Mouse (Mus musculus): Measurements from ENCODE around the gene Cabp1. TPM values are rescaled to one million over a fixed set of nuclear protein-coding genes. Genes with fewer than 3 reads are reported as not detected.

Cabp1 gene
- polyA plus RNA-seq, 1 experiment from 2014 or later, result 8.3 TPM

- Histone ChIP-seq H3K4me3 (replicated peaks; ENCODE audit: low read length) (no peak overlapping the region), H3K27me3 (replicated peaks; ENCODE audit: control insufficient read depth, insufficient read depth, low read length) (no peaks in the 10 kb centered on the region), H3K4me2 (ENCODE audit: low read length) (no peak overlapping the region), H3K9ac (replicated peaks; ENCODE audit: low read depth, low read length) (no peak overlapping the region), H3K9me3 (ENCODE audit: control insufficient read depth, low read length) (no peaks in the 10 kb centered on the region), H3K36me3 (ENCODE audit: control insufficient read depth, insufficient read depth) (no peaks in the 10 kb centered on the region), H3K27ac (ENCODE audit: low read length) (no peak overlapping the region), H3K4me1 (replicated peaks; ENCODE audit: control insufficient read depth, insufficient read depth, low read length) (peaks cover 13% of the 10 kb centered on the region)
- no peak for ATAC-seq
- WGBS, result 61% methylated on average over 4 of the region's 4 CpGs
Observed at GRCm38 (mm10) chr5:115212861-115213260, 18.7 kb upstream of the Cabp1 start.

GRCm38 (mm10) chr5:115212451-115212850 lies 18.3 kb upstream of the Cabp1 start:
- no peak for ATAC-seq
- no peaks in the 10 kb centered on the region for H3K27me3 ChIP-seq (replicated peaks; ENCODE audit: control insufficient read depth, insufficient read depth, low read length)
- 69% methylated on average over 9 of the region's 9 CpGs for WGBS
- no peak overlapping the region for H3K4me2 ChIP-seq (ENCODE audit: low read length)
- H3K27ac ChIP-seq (ENCODE audit: low read length), result peak overlapping the region; percentile 7; the same call in 1 of the 2 replicates
- H3K4me1 ChIP-seq (replicated peaks; ENCODE audit: control insufficient read depth, insufficient read depth, low read length), result peaks cover 14% of the 10 kb centered on the region
- H3K9ac ChIP-seq (replicated peaks; ENCODE audit: low read depth, low read length), result no peak overlapping the region
- no peaks in the 10 kb centered on the region for H3K36me3 ChIP-seq (ENCODE audit: control insufficient read depth, insufficient read depth)
- no peak overlapping the region for H3K4me3 ChIP-seq (replicated peaks; ENCODE audit: low read length)
- H3K9me3 ChIP-seq (ENCODE audit: control insufficient read depth, low read length), result no peaks in the 10 kb centered on the region

DNA sequence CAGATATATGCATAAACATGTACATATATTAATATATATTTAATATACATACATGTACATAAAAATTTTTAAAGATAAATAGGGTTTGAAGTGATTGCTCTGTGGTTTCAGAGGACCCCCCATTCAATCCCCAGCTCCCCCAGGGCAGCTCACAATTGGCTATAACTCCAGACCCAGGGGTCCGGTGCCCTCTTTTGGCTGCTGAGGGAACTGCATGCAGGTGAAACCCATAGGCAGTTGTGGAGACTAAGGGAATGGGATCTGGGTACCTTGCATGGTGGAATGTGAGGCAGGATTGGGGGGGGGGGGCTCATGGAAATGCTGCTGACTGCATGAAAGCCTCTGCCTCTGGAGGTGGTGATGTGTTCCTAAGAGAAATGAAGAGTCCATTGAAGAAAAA lies 16.2 kb upstream of the Cabp1 start:
- WGBS, result 19% methylated on average over 1 of the region's 1 CpGs
- H3K9ac ChIP-seq (replicated peaks; ENCODE audit: low read depth, low read length), result no peak overlapping the region
- no peaks in the 10 kb centered on the region for H3K9me3 ChIP-seq (ENCODE audit: control insufficient read depth, low read length)
- no peak for ATAC-seq
- H3K4me3 ChIP-seq (replicated peaks; ENCODE audit: low read length), result no peak overlapping the region
- no peak overlapping the region for H3K4me2 ChIP-seq (ENCODE audit: low read length)
- no peaks in the 10 kb centered on the region for H3K27me3 ChIP-seq (replicated peaks; ENCODE audit: control insufficient read depth, insufficient read depth, low read length)
- no peak overlapping the region for H3K27ac ChIP-seq (ENCODE audit: low read length)
- peaks cover 8% of the 10 kb centered on the region for H3K4me1 ChIP-seq (replicated peaks; ENCODE audit: control insufficient read depth, insufficient read depth, low read length)
- no peaks in the 10 kb centered on the region for H3K36me3 ChIP-seq (ENCODE audit: control insufficient read depth, insufficient read depth)

DNA sequence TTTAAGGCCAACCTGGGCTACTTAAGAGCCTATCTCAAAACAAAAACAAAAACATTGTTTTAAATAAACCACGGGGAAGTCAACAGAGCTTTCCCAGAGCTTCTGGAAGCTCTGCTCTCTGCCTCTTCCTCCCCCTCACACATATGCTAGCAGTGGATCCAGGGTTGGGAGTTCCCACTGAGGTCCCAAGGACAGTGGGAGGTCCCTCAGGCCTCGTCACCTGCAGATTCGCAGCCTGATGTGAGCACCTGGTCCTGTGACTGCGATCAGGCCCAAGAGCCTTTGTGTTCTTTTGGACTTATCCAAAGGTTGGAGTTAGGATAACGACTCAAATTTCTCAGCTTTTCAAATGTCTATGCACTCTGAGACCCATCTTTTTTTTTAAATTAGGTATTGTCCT lies 14.4 kb upstream of the Cabp1 start:
- Histone ChIP-seq H3K4me1 (replicated peaks; ENCODE audit: control insufficient read depth, insufficient read depth, low read length) (peaks cover 23% of the 10 kb centered on the region), H3K4me3 (replicated peaks; ENCODE audit: low read length) (no peak overlapping the region), H3K27me3 (replicated peaks; ENCODE audit: control insufficient read depth, insufficient read depth, low read length) (no peaks in the 10 kb centered on the region), H3K9me3 (ENCODE audit: control insufficient read depth, low read length) (no peaks in the 10 kb centered on the region), H3K27ac (ENCODE audit: low read length) (no peak overlapping the region), H3K9ac (replicated peaks; ENCODE audit: low read depth, low read length) (no peak overlapping the region), H3K36me3 (ENCODE audit: control insufficient read depth, insufficient read depth) (no peaks in the 10 kb centered on the region), H3K4me2 (ENCODE audit: low read length) (no peak overlapping the region)
- no peak for ATAC-seq
- 74% methylated on average over 5 of the region's 5 CpGs for WGBS

DNA sequence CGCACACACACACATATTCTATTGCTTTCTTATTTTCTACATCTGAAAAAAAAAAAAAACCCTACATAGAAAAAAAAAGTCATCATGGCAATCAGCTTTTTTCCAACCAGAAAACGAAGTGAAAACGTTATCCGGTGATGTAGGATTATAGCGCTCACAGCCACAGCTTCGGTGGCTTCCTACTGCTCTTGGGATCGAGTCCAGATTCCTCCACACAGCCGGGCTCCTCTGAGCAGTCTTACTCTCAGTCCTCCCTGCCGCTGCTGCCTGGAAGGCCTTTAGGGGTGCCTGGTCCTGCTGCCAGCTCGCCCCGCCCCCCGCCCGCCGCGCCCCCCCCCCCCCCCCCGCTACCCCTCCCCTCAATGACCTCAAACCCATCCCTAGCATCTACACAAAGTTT lies 13.7 kb upstream of the Cabp1 start:
- no peak overlapping the region for H3K4me2 ChIP-seq (ENCODE audit: low read length)
- 0 out of 2 replicates have a peak overlapping the region, but pooled peaks have one; percentile 9 for H3K9ac ChIP-seq (replicated peaks; ENCODE audit: low read depth, low read length)
- peaks cover 23% of the 10 kb centered on the region for H3K4me1 ChIP-seq (replicated peaks; ENCODE audit: control insufficient read depth, insufficient read depth, low read length)
- 14% methylated on average over 11 of the region's 16 CpGs for WGBS
- H3K27ac ChIP-seq (ENCODE audit: low read length), result peak overlapping the region; percentile 14; the same call in 1 of the 2 replicates
- no peaks in the 10 kb centered on the region for H3K9me3 ChIP-seq (ENCODE audit: control insufficient read depth, low read length)
- H3K27me3 ChIP-seq (replicated peaks; ENCODE audit: control insufficient read depth, insufficient read depth, low read length), result no peaks in the 10 kb centered on the region
- no peaks in the 10 kb centered on the region for H3K36me3 ChIP-seq (ENCODE audit: control insufficient read depth, insufficient read depth)
- ATAC-seq, result no peak
- no peak overlapping the region for H3K4me3 ChIP-seq (replicated peaks; ENCODE audit: low read length)

GRCm38 (mm10) chr5:115207244-115207643 lies 13.1 kb upstream of the Cabp1 start:
- Histone ChIP-seq H3K9me3 (ENCODE audit: control insufficient read depth, low read length) (no peaks in the 10 kb centered on the region), H3K27me3 (replicated peaks; ENCODE audit: control insufficient read depth, insufficient read depth, low read length) (no peaks in the 10 kb centered on the region), H3K9ac (replicated peaks; ENCODE audit: low read depth, low read length) (no peak overlapping the region), H3K4me2 (ENCODE audit: low read length) (no peak overlapping the region), H3K4me1 (replicated peaks; ENCODE audit: control insufficient read depth, insufficient read depth, low read length) (peaks cover 21% of the 10 kb centered on the region), H3K27ac (ENCODE audit: low read length) (no peak overlapping the region), H3K4me3 (replicated peaks; ENCODE audit: low read length) (no peak overlapping the region), H3K36me3 (ENCODE audit: control insufficient read depth, insufficient read depth) (no peaks in the 10 kb centered on the region)
- ATAC-seq, result no peak
- 60% methylated on average over 5 of the region's 5 CpGs for WGBS

DNA sequence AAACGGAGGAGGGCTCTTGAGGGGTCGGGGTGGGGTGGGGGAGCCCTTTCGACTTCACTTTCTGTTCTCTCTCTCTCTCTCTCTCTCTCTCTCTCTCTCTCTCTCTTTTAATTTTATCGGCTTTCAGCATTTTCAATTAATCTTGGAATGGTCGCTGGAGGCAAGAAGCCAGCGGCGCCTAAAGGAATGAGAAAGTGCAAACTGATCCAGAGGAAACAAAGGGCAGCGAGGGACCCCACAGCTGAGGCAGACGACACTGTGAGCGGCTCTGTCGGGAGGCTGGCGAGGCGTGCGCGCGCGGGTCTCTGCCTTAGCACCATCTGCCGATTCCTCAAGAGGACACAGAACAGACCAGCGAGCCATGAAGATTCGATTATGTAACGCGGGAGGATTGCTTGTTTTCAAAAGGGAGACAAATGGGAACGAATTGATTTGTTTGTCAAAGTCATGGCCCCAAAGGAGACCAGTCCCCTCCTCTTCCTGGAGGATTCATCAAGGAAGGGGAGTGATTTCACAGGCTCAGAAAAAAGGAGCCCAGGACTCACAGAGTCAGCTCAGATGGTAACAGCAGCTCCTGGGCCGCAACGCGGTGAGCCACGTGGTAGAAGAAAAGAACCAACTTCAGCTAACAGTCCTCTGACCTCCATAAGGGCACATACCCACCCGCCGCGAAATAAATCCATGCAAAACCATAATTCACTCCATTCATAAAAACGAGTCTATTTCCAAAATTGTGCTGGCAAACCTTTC lies 10.6 kb upstream of the Cabp1 start:
- Histone ChIP-seq H3K27ac (ENCODE audit: low read length) (peak overlapping the region; percentile 87), H3K9ac (replicated peaks; ENCODE audit: low read depth, low read length) (peak overlapping the region; percentile 48), H3K27me3 (replicated peaks; ENCODE audit: control insufficient read depth, insufficient read depth, low read length) (no peaks in the 10 kb centered on the region), H3K4me3 (replicated peaks; ENCODE audit: low read length) (peak overlapping the region; percentile 34), H3K9me3 (ENCODE audit: control insufficient read depth, low read length) (no peaks in the 10 kb centered on the region), H3K36me3 (ENCODE audit: control insufficient read depth, insufficient read depth) (no peaks in the 10 kb centered on the region), H3K4me2 (ENCODE audit: low read length) (peak overlapping the region; percentile 52), H3K4me1 (replicated peaks; ENCODE audit: control insufficient read depth, insufficient read depth, low read length) (peaks cover 20% of the 10 kb centered on the region)
- WGBS, result 3% methylated on average over 31 of the region's 31 CpGs
- ATAC-seq, result peak; percentile 88

GRCm38 (mm10) chr5:115203735-115204561 lies 9.8 kb upstream of the Cabp1 start:
- 11% methylated on average over 23 of the region's 23 CpGs for WGBS
- peak; percentile 55 for ATAC-seq
- peak overlapping the region; percentile 34 for H3K4me3 ChIP-seq (replicated peaks; ENCODE audit: low read length)
- no peaks in the 10 kb centered on the region for H3K9me3 ChIP-seq (ENCODE audit: control insufficient read depth, low read length)
- peak overlapping the region; percentile 87 for H3K27ac ChIP-seq (ENCODE audit: low read length)
- peaks cover 20% of the 10 kb centered on the region for H3K4me1 ChIP-seq (replicated peaks; ENCODE audit: control insufficient read depth, insufficient read depth, low read length)
- peak overlapping the region; percentile 52 for H3K4me2 ChIP-seq (ENCODE audit: low read length)
- no peaks in the 10 kb centered on the region for H3K36me3 ChIP-seq (ENCODE audit: control insufficient read depth, insufficient read depth)
- peak overlapping the region; percentile 48 for H3K9ac ChIP-seq (replicated peaks; ENCODE audit: low read depth, low read length)
- no peaks in the 10 kb centered on the region for H3K27me3 ChIP-seq (replicated peaks; ENCODE audit: control insufficient read depth, insufficient read depth, low read length)

GRCm38 (mm10) chr5:115194626-115195221 lies 543 bp upstream of the Cabp1 start:
- Histone ChIP-seq H3K27me3 (replicated peaks; ENCODE audit: control insufficient read depth, insufficient read depth, low read length) (peaks cover 6% of the 10 kb centered on the region; the same call in 1 of the 2 replicates), H3K36me3 (ENCODE audit: control insufficient read depth, insufficient read depth) (no peaks in the 10 kb centered on the region), H3K4me3 (replicated peaks; ENCODE audit: low read length) (peak overlapping the region; percentile 64), H3K9me3 (ENCODE audit: control insufficient read depth, low read length) (no peaks in the 10 kb centered on the region), H3K9ac (replicated peaks; ENCODE audit: low read depth, low read length) (no peak overlapping the region), H3K4me2 (ENCODE audit: low read length) (peak overlapping the region; percentile 98), H3K27ac (ENCODE audit: low read length) (peak overlapping the region; percentile 54), H3K4me1 (replicated peaks; ENCODE audit: control insufficient read depth, insufficient read depth, low read length) (peaks cover 27% of the 10 kb centered on the region)
- WGBS, result 5% methylated on average over 12 of the region's 12 CpGs
- no peak; the same call in 1 of the 2 replicates for ATAC-seq

Data from forebrain, embryonic 16.5 days (tissue).